Mouse (Mus musculus) urinary bladder, adult 18-20 months (tissue): ENCODE measurements around the gene Abca6.
A peak's percentile ranks its signal among the peaks of the same experiment; 100 is the strongest.

Experiments
- DNase-seq, 2 experiments: peaks; one replicate each; pipeline ENCODE4 v3.0.0; 2022; ENCODE audit warnings: low spot score in 2 of 2, mixed read lengths in 2 of 2

Abca6 gene

DNA sequence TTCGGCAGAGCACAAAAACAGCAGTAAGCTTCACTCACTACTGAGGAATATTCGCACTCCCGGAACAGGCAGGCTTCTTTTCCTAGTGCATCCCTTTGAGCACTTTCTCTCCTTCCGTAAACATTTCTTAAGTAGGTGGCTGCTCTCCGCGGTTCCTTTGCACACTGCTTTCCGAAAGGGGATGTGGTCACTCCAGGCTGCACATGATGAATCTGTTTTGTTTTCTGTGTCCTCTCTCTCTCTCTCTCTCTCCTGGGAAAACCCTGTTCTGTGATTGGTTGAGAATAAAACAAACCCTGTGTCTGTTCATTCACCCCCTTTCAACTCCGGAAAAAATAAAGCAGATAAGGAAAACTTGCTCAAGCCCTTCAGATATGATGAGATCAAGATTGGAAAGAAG is at the start of gene Abca6:
Gene Abca6, minus strand, starts transcription at position 243 of the 400 bp plus-strand sequence.
- peak in 1 of 2 experiments; percentile 21 for DNase-seq

DNA sequence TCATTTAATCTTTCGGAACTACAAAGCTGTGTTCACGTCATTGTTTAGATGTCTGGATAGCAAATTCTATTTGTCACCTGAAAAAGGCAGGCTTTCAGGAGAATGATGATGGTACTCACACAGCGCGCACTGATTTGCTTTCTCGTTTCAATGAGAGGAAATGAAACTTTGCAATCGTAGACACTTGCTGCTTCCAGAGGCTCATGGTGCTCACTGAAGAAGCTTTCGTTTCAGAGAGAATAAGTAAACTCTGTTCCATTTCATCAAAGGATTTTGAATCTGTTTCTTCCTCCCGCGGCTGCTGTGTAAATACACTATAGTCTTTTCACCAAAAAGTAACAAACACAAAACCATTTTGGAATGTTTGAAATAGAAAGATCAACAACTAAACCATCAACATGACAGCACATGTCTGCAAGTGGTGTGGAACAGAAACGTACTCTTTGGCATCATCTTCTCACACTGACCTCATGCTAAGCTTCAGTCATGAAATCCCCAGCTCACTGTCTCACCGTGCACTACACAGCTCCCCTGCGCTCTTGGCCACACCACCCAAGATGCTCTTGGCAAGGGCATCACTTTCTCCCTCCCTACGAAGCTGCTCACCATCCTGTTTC is 46.4 kb upstream of the Abca6 start:
- no peak for DNase-seq

DNA sequence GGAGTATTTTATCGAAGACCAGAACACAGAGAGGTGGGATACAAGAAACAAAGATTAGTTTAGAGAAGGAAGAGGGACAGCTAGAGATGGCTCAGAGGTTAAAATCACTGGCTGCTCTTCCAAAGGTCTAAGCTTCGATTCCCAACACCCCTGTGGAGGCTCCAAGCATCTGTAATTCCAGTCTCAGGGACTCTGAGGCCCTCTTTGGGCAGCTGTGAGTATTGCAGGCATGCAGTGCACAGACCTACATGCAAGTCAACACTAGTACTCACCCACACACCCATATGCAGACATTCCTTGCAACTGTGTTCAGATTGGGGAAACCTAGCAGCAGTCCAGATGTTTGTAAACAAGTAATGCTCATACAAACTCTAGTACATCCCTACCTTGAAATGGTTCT is 39.0 kb upstream of the Abca6 start:
- DNase-seq: no peak

DNA sequence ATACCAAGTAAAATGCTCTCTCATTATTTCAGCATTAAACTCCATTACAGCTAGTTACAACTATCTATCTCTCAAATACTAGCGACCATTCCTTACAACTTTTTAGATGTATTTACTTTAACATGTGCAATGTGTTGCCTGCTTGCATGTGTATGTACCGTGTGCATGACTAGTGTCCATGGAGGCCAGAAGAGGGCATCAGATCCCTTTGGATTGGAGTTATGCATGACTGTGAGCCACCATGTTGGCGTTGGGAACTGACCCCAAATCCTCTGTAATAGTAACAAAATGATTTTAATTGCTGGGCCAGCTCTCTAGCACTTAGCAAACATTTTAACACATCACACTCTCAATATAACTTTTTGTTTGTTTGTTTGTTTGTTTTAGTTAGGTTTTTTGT is 36.8 kb upstream of the Abca6 start:
- DNase-seq: no peak

DNA sequence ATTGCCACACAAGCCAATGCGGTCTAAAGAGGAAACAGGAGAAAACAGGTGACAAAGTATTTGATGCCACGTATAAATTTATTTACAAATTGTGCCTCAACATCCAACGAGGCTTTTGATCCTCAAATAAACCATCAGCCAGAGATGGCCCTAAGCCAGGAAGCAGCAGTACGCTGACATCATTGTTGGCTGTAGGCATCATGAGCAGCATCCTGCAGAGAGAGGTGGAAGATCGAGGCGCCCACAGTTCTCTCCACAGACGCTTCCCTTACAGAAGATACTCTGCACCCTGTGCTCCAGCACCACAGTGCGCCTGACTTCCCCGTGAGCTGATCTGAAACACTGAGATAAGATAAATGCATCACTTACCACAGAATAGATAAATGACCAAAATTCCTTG is 36.1 kb upstream of the Abca6 start:
- DNase-seq: no peak

DNA sequence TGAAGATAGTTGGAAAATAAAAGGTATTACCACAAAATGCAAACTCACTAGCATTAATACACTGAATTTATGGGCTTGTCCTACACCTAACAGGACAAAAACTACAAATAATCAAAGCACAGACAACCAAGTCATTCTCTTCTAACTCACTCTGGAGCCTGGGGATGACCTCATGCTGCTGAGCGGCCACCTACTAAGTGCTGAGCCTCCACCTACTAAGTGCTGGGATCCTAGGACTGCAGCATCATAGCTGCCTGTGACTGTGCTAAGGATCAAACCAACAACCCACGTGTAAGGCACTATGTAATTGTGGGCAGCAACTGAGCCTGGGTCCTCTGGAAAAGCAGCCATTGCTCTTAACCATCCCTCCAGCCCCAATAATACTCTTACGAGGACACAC is 34.8 kb upstream of the Abca6 start:
- no peak for DNase-seq

DNA sequence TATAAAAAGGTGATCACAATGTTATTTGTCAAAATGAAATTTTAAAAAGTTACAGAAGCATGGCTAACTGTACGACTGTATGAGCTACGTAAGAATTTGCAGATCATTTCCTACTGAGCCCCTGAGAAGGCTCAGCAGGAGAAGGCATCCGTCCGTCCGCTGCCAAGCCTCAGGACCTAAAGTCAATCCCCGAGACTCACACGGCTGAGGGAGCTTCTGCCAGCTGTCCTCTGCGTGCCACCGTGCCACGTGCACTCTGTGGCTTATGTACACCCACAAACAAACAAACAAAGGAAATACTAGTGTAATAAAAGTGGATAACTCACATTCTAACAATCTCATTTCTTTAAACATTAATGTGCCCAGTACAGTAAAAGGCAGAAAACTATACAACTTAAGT is 33.3 kb upstream of the Abca6 start:
- no peak for DNase-seq

DNA sequence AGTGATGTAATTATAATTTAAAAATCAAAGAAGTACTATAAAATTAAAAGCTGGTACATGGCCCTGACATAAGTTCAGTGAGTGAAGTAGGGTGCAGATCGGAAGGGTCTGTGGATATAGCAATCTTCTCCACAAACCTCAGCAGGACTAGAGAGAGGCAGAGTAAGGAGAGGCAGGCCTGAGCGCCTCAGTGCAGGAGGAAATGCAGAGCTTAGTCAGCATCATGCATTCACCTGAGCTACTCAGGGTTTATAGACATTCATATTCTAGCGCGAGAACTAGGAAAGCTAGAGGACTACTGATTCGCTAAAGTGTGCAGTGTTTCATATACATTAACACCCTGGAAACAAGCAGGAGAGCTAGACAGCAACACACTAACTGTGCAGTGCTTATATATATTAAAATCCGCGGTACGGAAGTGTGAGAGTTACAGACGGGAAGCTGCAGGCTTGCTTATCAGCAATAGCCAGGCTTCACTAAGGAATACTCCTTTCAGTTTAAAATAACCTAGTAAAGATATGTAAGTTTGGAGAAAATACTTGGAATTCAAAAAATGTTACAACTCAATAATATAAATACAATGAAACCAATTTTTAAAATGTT is 32.7 kb upstream of the Abca6 start:
- no peak for DNase-seq

DNA sequence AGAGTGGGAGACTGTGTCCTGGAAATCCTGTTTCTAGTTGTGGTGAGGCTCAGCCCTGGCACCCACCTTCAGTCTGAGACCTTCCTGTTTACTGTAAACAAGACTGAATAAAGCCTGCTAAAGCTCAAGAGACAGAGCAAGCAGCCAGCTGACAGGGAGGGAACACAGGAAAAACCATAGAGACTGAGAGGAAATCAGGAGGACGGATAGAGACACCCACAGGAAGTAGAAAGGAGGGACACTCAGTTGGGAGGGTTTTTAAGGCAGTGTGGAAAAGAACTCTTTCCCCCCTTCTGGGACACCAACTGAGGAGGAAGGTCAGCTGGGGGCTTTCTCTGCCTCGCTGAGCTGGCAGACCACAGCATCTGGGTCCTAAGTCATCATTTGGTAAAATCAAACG is 23.2 kb upstream of the Abca6 start:
- DNase-seq: no peak

DNA sequence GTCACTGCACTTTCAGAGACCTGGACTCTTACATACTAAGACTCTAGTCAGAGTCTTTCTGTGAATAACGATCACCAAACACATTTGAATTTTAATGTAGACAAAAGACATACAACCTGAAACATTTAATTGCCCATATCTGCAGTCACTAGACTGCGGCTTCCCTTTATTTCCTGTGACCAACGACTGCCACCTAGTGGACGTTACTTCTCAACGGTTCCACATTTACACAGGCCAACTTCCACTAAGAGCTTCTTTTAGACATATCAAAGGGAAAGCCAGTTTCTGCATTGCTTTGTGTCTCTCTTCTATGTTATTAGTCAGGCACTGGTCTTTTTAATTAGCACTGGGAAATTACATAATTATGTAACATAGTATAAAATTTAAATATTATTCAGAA is 20.2 kb upstream of the Abca6 start:
- no peak for DNase-seq

DNA sequence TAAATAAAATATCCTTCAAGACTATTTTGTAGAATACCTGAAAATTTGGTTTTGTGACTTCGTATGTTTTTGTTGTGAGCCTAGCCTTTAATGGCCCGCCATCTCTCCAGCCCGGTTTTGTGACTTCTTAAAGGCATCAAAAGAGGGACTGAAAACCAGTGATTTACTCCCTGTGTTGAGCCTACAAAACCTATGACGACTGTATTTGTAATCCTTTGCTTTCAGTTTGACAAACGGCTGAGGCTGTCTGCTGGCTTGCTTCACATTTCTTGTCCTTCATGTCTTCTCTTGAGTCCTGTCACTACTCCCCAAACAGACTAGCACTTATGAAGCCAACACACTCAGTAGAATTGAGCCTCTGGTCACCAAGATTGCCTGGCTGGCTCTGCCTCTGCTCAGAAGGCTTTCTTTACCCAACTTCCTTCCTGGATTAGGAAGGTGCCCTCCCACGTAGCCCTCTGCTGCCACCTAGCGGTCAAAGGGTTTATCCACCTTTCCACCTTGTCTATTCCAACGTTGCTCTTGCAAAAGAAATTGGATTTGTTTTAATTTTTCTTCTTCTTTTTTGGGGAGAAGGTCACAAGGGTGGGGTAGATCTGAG is 16.8 kb upstream of the Abca6 start:
- DNase-seq: peak; percentile 79 to 80

DNA sequence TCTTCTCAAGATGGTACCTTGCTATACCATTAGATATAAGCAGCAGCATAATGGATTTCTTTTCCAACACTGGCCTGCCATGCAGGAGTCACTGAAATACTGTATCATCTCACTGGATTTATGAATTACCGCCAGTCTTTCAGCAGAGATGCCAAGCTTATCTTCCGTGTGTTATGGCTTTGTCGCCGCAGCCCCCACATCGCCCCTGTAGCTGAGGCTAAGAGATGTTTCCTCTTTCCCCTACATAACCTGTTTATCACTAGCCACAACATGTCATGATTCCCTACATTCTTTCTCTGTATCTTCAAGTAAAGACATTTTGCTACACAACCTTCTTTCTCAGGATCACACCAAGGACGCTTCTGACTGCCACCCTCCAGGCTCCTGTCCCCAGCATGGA is 15.7 kb upstream of the Abca6 start:
- no peak for DNase-seq

DNA sequence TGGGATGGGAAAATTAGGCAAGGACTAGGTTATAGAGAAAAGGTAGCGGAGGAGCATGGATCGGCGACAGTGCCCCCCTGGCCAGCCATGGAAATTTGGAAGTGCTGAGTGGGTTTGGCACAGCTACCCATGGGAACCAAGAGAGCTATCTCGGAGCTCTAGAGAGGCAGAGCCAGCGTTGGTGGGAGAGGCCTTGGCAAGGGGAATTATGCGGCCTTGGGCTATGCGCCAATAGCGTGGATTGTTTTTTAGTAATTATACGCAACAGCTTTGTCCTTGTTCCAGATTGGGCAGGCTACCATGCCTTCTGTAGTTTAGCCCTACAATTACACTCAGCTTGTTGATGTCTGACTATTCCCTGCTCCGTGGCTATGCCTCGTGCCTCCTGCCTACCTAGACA is 15.2 kb upstream of the Abca6 start:
- no peak for DNase-seq

DNA sequence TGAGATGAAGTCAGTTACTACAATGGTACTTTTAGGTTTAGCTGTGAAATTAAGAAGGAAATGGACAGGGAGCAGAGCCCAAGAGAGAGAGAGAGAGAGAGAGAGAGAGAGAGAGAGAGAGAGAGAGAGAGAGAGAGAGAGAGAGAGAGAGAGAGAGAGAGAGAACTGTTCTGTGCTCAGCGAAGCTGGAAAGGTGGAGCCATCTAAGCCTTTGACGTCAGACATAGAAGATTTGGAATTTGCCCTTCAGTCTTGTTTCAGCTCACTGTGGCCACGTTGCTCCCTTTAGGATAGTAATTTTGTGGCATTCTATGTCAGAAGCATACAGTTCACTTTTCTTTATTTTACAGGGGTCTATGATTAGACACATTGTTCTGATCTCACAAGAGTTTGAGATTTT is 10.3 kb upstream of the Abca6 start:
- DNase-seq: no peak

DNA sequence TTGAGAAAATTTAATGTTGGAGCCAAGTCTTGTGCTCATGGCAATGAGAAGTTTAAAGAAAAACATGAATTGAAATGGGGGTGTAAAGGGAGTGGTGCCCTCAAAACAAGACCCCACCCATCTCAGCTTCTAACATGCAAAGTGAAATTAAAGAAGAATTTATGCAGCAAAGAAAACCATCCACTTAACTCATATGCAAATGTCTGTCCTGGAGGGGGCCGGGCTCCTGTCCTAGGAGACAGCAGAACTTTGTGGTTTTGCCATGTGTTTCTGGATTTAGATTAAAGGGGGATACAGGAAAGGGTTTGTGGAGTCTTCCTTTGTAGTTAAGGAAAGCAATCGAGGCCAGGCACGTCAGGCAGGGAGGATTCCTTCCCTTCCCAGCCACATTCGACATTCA is 6.3 kb upstream of the Abca6 start:
- DNase-seq: no peak

DNA sequence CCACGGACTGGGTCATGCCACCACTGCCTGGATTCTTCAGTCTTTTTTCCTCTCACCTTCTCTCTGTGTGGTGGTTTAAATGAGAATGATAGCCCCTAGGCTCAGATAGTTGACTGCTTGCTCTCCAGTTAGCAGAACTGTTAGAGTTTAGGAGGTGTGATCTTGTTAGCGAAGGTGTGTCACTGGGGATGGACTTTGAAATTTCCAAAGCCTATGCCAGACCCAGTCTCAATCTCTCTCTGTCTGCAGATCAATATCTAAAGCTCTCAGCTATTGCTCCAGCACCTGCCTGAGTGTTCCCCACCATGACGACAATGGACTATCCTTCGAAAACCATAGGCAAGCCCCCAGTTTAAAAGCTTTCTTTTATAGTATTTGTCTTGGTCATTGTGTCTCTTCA is 5.5 kb upstream of the Abca6 start:
- DNase-seq: no peak

DNA sequence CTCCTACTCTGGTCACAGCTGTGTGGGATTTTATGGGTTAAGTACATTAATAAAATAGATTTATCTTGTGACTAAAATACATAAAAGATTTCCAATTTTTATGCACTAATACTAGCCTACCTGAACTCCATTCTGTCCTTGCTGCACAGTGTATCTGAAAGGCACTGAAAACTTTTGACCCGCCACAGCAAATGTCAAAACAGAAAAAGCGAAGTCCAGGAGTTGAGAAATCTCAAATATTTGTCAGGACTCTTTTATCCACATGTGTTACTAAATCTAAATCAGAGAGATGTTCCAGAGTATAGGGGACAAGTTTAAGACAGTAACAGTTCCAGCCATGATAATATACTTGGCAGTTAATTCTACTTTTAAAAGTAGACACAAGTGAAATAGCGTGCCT is 680 bp upstream of the Abca6 start:
- no peak for DNase-seq

DNA sequence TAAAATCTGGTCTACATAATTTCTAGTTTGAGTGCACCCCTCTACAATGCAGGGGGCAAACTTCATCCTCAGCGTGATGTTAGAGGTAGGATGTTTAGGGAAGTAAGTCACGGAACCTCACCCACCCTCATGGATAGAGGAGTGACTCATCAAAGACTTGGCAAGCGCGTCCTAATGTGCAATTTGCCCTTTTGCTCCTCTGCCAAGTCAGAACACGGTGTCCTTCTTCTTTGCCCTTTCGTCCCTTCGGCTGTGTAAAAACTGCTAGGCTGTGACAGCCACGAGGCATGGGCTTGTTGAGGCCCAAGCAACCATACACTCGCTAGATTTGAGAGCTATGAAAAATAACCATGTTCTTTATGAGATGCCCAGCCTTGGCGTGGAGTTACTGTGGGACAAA is 6.8 kb downstream of the Abca6 start:
- peak in 1 of 2 experiments; percentile 13 for DNase-seq

DNA sequence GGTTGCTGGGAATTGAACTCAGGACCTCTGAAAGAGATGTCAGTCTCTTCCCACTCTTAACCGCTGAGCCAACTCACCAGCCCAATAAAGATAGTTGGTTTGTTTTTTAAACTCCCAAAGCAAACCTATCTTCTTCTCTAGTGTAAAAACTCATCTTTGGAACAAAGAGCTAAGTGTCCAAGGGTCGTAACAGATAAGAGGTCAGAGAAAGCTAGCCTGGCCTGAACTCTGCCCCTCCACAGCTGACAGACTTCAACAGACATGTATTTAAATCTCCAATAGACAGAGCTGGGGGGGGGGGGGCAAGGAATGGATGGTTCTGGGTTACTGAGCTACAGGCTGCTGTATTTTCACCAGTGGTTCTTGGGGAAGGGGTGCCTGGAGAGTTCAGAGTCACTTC is 14.1 kb downstream of the Abca6 start:
- DNase-seq: no peak

DNA sequence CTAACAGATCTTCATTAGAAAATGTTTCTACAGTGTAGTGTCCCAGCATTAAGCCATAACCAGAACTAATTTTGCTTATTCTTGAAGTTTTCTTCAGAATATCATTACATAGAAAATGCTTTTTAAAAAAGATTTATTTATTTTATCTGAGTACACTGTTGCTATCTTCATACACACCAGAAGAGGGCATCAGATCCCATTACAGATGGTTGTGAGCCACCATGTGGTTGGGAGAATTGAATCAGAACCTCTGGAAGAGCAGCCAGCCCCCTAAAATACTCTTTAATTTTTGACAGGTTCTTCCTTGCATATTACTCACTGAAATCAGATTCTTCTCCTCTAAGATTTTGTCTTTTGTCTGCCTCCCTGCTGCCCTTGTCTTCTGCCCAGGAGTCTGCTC is 18.6 kb downstream of the Abca6 start:
- DNase-seq: no peak

DNA sequence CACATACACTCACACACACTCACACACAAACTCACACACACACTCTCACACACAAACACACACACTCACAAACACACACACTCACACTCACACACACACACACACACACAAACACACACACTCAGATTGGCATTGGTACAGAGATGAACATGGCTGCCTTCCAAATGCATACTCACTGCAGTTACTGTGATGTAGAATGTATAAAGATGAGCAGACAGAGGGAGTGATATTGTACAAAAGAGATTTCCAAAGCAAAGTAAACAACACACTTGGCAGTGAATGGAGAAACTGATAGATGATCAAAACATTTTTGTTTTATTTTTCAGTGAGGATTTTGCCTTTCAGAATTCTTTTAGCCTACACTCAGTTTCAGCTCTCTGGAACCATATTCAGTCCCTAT is 34.5 kb downstream of the Abca6 start:
- DNase-seq: no peak

DNA sequence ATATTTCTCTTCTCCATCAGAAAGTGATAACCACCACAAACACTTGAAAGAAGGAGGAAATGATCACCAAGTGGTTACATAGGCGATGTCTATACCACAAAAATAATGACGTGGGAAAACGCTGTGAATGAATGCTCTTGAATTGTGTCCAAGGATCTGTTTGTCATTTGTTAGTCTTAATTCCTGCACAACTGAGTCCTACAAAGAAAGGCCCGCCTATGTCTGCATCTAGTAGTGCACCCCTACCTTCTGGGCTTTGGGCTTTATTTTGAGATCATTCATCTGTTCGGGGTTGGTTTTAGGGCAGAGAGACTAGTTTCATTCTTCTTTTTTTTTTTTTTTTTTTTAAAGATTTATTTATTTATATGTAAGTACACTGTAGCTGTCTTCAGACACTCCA is 47.6 kb downstream of the Abca6 start:
- DNase-seq: no peak

DNA sequence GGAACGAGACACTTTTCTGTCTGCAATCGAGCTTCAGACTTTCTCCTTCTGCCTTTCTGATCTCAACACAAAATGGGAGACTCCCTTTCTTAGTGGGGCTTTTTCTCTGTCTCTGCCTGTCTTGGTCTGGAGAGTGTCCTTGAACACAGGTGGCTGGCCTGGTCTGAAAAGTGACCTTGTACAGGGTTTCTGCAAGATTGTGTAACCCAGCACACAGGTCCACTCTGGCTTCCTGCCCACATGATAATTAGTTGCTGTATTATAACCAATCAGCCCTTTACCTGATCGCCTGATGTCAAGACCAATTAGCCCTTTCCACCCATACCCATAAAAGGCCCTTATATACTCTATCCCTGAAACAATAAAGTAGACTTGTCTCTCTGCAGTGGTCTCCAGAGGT is 52.7 kb downstream of the Abca6 start:
- DNase-seq: no peak
